Mouse (Mus musculus) frontal cortex, adult 2 months (tissue): ENCODE data around the gene Spryd3. TPM values are rescaled to one million over a fixed set of nuclear protein-coding genes. Genes with fewer than 3 reads are reported as not detected.

Experiments used
- DNase-seq, 2 experiments: peaks; one replicate each; pipeline ENCODE4 v3.0.0; 2022; ENCODE audit warnings: low spot score in 1 of 2; ENCODE audit errors: extremely low spot score in 1 of 2
- polyA plus RNA-seq: library from polyadenylated mRNA; depleted of rRNA; stranded (reverse); fragments of >200 nt; gene quantifications from 2 replicates; pipeline ENCODE4 v1.2.3, GENCODE M21; 2012

The Spryd3 gene
- polyA plus RNA-seq, 1 experiment = 136 TPM

- DNase-seq = no peak
These were observed 20.3 kb downstream of the Spryd3 start for GRCm38 (mm10) chr15:102115731-102116231.

GRCm38 (mm10) chr15:102114651-102115260, 21.3 kb downstream of the Spryd3 start:
- no peak for DNase-seq

GRCm38 (mm10) chr15:102113674-102114073, 22.4 kb downstream of the Spryd3 start:
- no peak for DNase-seq

GRCm38 (mm10) chr15:102112827-102113226, 23.2 kb downstream of the Spryd3 start:
- DNase-seq = no peak

GRCm38 (mm10) chr15:102112181-102112580, 23.9 kb downstream of the Spryd3 start:
- DNase-seq = no peak

GRCm38 (mm10) chr15:102111495-102111829, 24.6 kb downstream of the Spryd3 start:
- DNase-seq = no peak

- DNase-seq = no peak
These were observed 25.1 kb downstream of the Spryd3 start for GRCm38 (mm10) chr15:102110701-102111494.

GRCm38 (mm10) chr15:102110271-102110670, 25.8 kb downstream of the Spryd3 start:
- DNase-seq = no peak

- peak; percentile 67 to 90 for DNase-seq
These were observed 27.1 kb downstream of the Spryd3 start for GRCm38 (mm10) chr15:102108651-102109525.

GRCm38 (mm10) chr15:102107689-102108573, 28.1 kb downstream of the Spryd3 start:
- DNase-seq = peak in 1 of 2 experiments; percentile 87

- DNase-seq = no peak
These were observed 29.1 kb downstream of the Spryd3 start for GRCm38 (mm10) chr15:102106754-102107456.

GRCm38 (mm10) chr15:102105764-102106730, 30.0 kb downstream of the Spryd3 start:
- no peak for DNase-seq

- no peak for DNase-seq
These were observed 30.7 kb downstream of the Spryd3 start for GRCm38 (mm10) chr15:102105360-102105759.

- DNase-seq = no peak
These were observed 32.0 kb downstream of the Spryd3 start for GRCm38 (mm10) chr15:102103947-102104555.

GRCm38 (mm10) chr15:102103371-102103946, 32.6 kb downstream of the Spryd3 start:
- no peak for DNase-seq

GRCm38 (mm10) chr15:102102548-102103121, 33.4 kb downstream of the Spryd3 start:
- DNase-seq = no peak
